ENCODE assay signal across 8 mouse cellular contexts in genomic region chr11:55023049-55023564, GRCm38 (mm10). TPM values are rescaled to one million over a fixed set of nuclear protein-coding genes. Genes with fewer than 3 reads are reported as not detected.
DNase-seq lines count a peak whose midpoint lies in the region; ATAC-seq lines count a peak whose summit lies in the region.

No protein-coding gene starts in this region.

- H3K9me3 ChIP-seq in hindbrain, embryonic 14.5 days (ENCODE audit: control insufficient read depth, low read length), result no peaks in the 10 kb centered on the region
- no peaks in the 10 kb centered on the region for H3K9me3 ChIP-seq in megakaryocyte, embryonic 14.5 days

- peak overlapping the region; percentile 90 for H3K27ac ChIP-seq in hindbrain, embryonic 14.5 days

- H3K27me3 ChIP-seq in hindbrain, embryonic 14.5 days (ENCODE audit: control insufficient read depth, insufficient read depth, low read length), result no peaks in the 10 kb centered on the region
- peaks cover 83% of the 10 kb centered on the region for H3K27me3 ChIP-seq in megakaryocyte, embryonic 14.5 days (replicated peaks)

- peak overlapping the region; percentile 3; the same call in 1 of the 2 replicates for H3K4me2 ChIP-seq in hindbrain, embryonic 14.5 days (replicated peaks)

- H3K4me1 ChIP-seq in hindbrain, embryonic 14.5 days (replicated peaks; ENCODE audit: control insufficient read depth, insufficient read depth, low read length), result peaks cover 47% of the 10 kb centered on the region
- H3K4me1 ChIP-seq in megakaryocyte, embryonic 14.5 days, result peaks cover 46% of the 10 kb centered on the region

- DNase-seq in MN1 (ENCODE audit: low spot score), result peak; percentile 87
- DNase-seq in cerebellum, postnatal 14 days, result peak; percentile 62 to 70
- peak; percentile 66 to 73 for DNase-seq in frontal cortex, postnatal 36 days (ENCODE audit: low spot score in 2 of 2)
- DNase-seq in hindbrain, embryonic 14.5 days (ENCODE audit: low spot score), result peak; percentile 80
- DNase-seq in left cerebral cortex, adult 8-10 months (ENCODE audit: low spot score in 2 of 2), result peak; percentile 58 to 68
- DNase-seq in right cerebral cortex, adult 2 months (ENCODE audit: low spot score in 2 of 2), result peak; percentile 55 to 69
- peak; percentile 51 for DNase-seq in urinary bladder, adult 2 months (ENCODE audit: low spot score)

- ATAC-seq in hindbrain, embryonic 14.5 days (ENCODE audit: low FRiP score), result peak; percentile 78

- H3K9ac ChIP-seq in hindbrain, embryonic 14.5 days, result no peak overlapping the region; the same call in 1 of the 2 replicates

- no peaks in the 10 kb centered on the region for H3K36me3 ChIP-seq in hindbrain, embryonic 14.5 days (replicated peaks; ENCODE audit: control insufficient read depth, insufficient read depth)
- no peaks in the 10 kb centered on the region for H3K36me3 ChIP-seq in megakaryocyte, embryonic 14.5 days (replicated peaks; ENCODE audit: low read length)

- no peak overlapping the region for H3K4me3 ChIP-seq in hindbrain, embryonic 14.5 days (replicated peaks; ENCODE audit: low read length)
- H3K4me3 ChIP-seq in megakaryocyte, embryonic 14.5 days (replicated peaks), result peak overlapping the region; percentile 69

- 15% methylated on average over 10 of the region's 10 CpGs for WGBS in hindbrain, embryonic 14.5 days

RNA-seq across cellular contexts. Expression of gene Anxa6, which starts 10.1 kb away (rescaled TPM):
- polyA plus RNA-seq in hindbrain, embryonic 14.5 days (2014; fragmentation: Nextera tagmentation; extraction: Ambion mirVana), result 68.9 and 71.4 TPM in 2 replicates
- 10 to 100 TPM; 81.9 to 92.8 (median 85.4) TPM for total RNA-seq in left cerebral cortex, adult 8-10 months (2022)
- polyA plus RNA-seq in megakaryocyte, embryonic 14.5 days (2012; ENCODE audit: insufficient read depth, low replicate concordance), result 0.90 and 18.9 TPM in 2 replicates
- 204 and 234 TPM in 2 replicates for polyA plus RNA-seq in urinary bladder, adult 2 months (2012; rRNA removed)

RNA-seq across cellular contexts. Expression of gene Ccdc69, which starts 54.8 kb away (rescaled TPM):
- 0.20 and 0.36 TPM in 2 replicates for polyA plus RNA-seq in hindbrain, embryonic 14.5 days (2014; fragmentation: Nextera tagmentation; extraction: Ambion mirVana)
- under 1 TPM; 0.44 to 0.50 (median 0.47) TPM for total RNA-seq in left cerebral cortex, adult 8-10 months (2022)
- polyA plus RNA-seq in megakaryocyte, embryonic 14.5 days (2012; ENCODE audit: insufficient read depth, low replicate concordance), result 0.73 TPM in 1 of 2 replicates, not detected in the other
- 29.0 and 33.3 TPM in 2 replicates for polyA plus RNA-seq in urinary bladder, adult 2 months (2012; rRNA removed)

Comparison
In these comparisons a context has a peak if more than half of its experiments do, and no peak if none do; other contexts are left out.
1. RNA of gene Ccdc69, which starts 54.8 kb away (polyA plus RNA-seq): 29.0 to 33.3 TPM in urinary bladder, adult 2 months; 0.73 TPM in megakaryocyte, embryonic 14.5 days and 0.20 to 0.36 TPM in hindbrain, embryonic 14.5 days; every median in the first group is over 10 times any median in the second.
2. Peak in every context shown above with its lines, with median percentiles within 50 percentile points of each other: DNase-seq.